Mouse (Mus musculus) forebrain, embryonic 16.5 days (tissue): Measurements from ENCODE around the gene Pln. TPM values are rescaled to one million over a fixed set of nuclear protein-coding genes. Genes with fewer than 3 reads are reported as not detected.
A peak's percentile ranks its signal among the peaks of the same experiment; 100 is the strongest.

Experiments
- ATAC-seq: fragments of 200-750 bp; cut with Nextera tagmentation; 2 replicates; pipeline ENCODE4 v1.8.0; 2017; ENCODE audit warnings: mild to moderate bottlenecking, moderate library complexity
- H3K27ac ChIP-seq: fragments of 300-500 bp; sonication (generic); 2 replicates; pipeline ENCODE4 v1.5.1; 2014; ENCODE audit warnings: low read length, control low read depth
- H3K27me3 ChIP-seq: fragments of 300-500 bp; sonication (generic); replicated peaks from 2 replicates; pipeline ENCODE4 v1.6.1; 2014; ENCODE audit warnings: low read length; ENCODE audit not compliant: control insufficient read depth, insufficient read depth
- H3K36me3 ChIP-seq: fragments of 300-500 bp; sonication (generic); 2 replicates; pipeline ENCODE4 v1.6.1; 2014; ENCODE audit not compliant: control insufficient read depth, insufficient read depth
- H3K4me1 ChIP-seq: fragments of 300-500 bp; sonication (generic); replicated peaks from 2 replicates; pipeline ENCODE4 v1.6.1; 2014; ENCODE audit warnings: low read length; ENCODE audit not compliant: control insufficient read depth, insufficient read depth
- H3K4me2 ChIP-seq: fragments of 300-500 bp; sonication (generic); 2 replicates; pipeline ENCODE4 v1.6.1; 2014; ENCODE audit warnings: mild to moderate bottlenecking, low read length, control low read depth
- H3K4me3 ChIP-seq: fragments of 300-500 bp; sonication (generic); replicated peaks from 2 replicates; pipeline ENCODE4 v1.5.1; 2014; ENCODE audit warnings: mild to moderate bottlenecking, low read length, control low read depth
- H3K9ac ChIP-seq: fragments of 300-500 bp; sonication (generic); replicated peaks from 2 replicates; pipeline ENCODE4 v1.6.1; 2014; ENCODE audit warnings: low read depth, low read length, control low read depth
- H3K9me3 ChIP-seq: fragments of 300-500 bp; sonication (generic); 2 replicates; pipeline ENCODE4 v1.6.1; 2016; ENCODE audit warnings: low read length; ENCODE audit not compliant: control insufficient read depth
- WGBS: fragments of 180-500 bp; shearing (Covaris S2); extraction: QIAGEN DNeasy Blood & Tissue Kit; methylation state at CpG from one replicate; pipeline ENCODE4 v1.1.7; 2014; 5-methylcytosine and 5-hydroxymethylcytosine counted together
- polyA plus RNA-seq: library from polyadenylated mRNA; unstranded; fragments of >200 nt; fragmentation: Nextera tagmentation; extraction: Ambion mirVana; gene quantifications from 2 replicates; pipeline ENCODE4 v1.2.1, GENCODE M21; 2015

Gene Pln
- polyA plus RNA-seq, 1 experiment from 2014 or later: 2.1 TPM

GRCm38 (mm10) chr10:53347787-53348755 lies 10.6 kb downstream of the Pln start:
- Histone ChIP-seq H3K4me2 (no peak overlapping the region), H3K4me3 (no peak overlapping the region), H3K9me3 (no peaks in the 10 kb centered on the region), H3K27me3 (no peaks in the 10 kb centered on the region), H3K36me3 (no peaks in the 10 kb centered on the region), H3K9ac (no peak overlapping the region), H3K27ac (no peak overlapping the region), H3K4me1 (0 out of 2 replicates have a peak, but pooled peaks cover 3% of the 10 kb centered on the region)
- 58% methylated on average over 10 of the region's 10 CpGs for WGBS
- ATAC-seq: peak; percentile 80

- Histone ChIP-seq H3K27me3 (no peaks in the 10 kb centered on the region), H3K9me3 (no peaks in the 10 kb centered on the region), H3K4me1 (no peaks in the 10 kb centered on the region), H3K4me3 (no peak overlapping the region), H3K36me3 (no peaks in the 10 kb centered on the region), H3K9ac (no peak overlapping the region), H3K4me2 (no peak overlapping the region), H3K27ac (no peak overlapping the region)
- ATAC-seq: no peak
- 85% methylated on average over 1 of the region's 1 CpGs for WGBS
Measured at GRCm38 (mm10) chr10:53349254-53349653, 11.8 kb downstream of the Pln start.

GRCm38 (mm10) chr10:53353665-53354064 lies 16.2 kb downstream of the Pln start:
- Histone ChIP-seq H3K27me3 (no peaks in the 10 kb centered on the region), H3K4me1 (no peaks in the 10 kb centered on the region), H3K4me2 (no peak overlapping the region), H3K9ac (no peak overlapping the region), H3K4me3 (no peak overlapping the region), H3K36me3 (0 out of 2 replicates have a peak, but pooled peaks cover 4% of the 10 kb centered on the region), H3K27ac (no peak overlapping the region), H3K9me3 (no peaks in the 10 kb centered on the region)
- ATAC-seq: no peak
- WGBS: 84% methylated on average over 3 of the region's 3 CpGs

- whole genome bisulfite sequencing: 87% methylated on average over 3 of the region's 3 CpGs
- no peak overlapping the region for H3K4me2 ChIP-seq
Measured at GRCm38 (mm10) chr10:53359016-53359415, 21.5 kb downstream of the Pln start.

GRCm38 (mm10) chr10:53364311-53364710 lies 26.8 kb downstream of the Pln start:
- no peak overlapping the region for H3K9ac ChIP-seq
- no peaks in the 10 kb centered on the region for H3K36me3 ChIP-seq
- no peak overlapping the region for H3K4me2 ChIP-seq
- no peak overlapping the region for H3K27ac ChIP-seq
- H3K4me1 ChIP-seq: no peaks in the 10 kb centered on the region
- no peak for ATAC-seq
- H3K27me3 ChIP-seq: no peaks in the 10 kb centered on the region
- no peaks in the 10 kb centered on the region for H3K9me3 ChIP-seq
- no peak overlapping the region for H3K4me3 ChIP-seq

More at GRCm38 (mm10) chr10:53359016-53359415, 21.5 kb downstream of the Pln start:
- Histone ChIP-seq H3K36me3 (0 out of 2 replicates have a peak, but pooled peaks cover 4% of the 10 kb centered on the region), H3K27ac (no peak overlapping the region), H3K9ac (no peak overlapping the region), H3K27me3 (no peaks in the 10 kb centered on the region), H3K4me3 (no peak overlapping the region), H3K4me1 (no peaks in the 10 kb centered on the region), H3K9me3 (no peaks in the 10 kb centered on the region)
- ATAC-seq: no peak

GRCm38 (mm10) chr10:53367265-53367664 lies 29.8 kb downstream of the Pln start:
- no peaks in the 10 kb centered on the region for H3K36me3 ChIP-seq
- WGBS: 94% methylated on average over 2 of the region's 2 CpGs
- no peaks in the 10 kb centered on the region for H3K27me3 ChIP-seq
- peaks cover 2% of the 10 kb centered on the region; the same call in 1 of the 2 replicates for H3K9me3 ChIP-seq
- H3K4me1 ChIP-seq: no peaks in the 10 kb centered on the region
- H3K27ac ChIP-seq: no peak overlapping the region
- H3K9ac ChIP-seq: no peak overlapping the region
- no peak for ATAC-seq
- no peak overlapping the region for H3K4me2 ChIP-seq
- H3K4me3 ChIP-seq: no peak overlapping the region

GRCm38 (mm10) chr10:53373885-53374578 lies 36.6 kb downstream of the Pln start:
- no peak overlapping the region for H3K4me2 ChIP-seq
- H3K4me3 ChIP-seq: no peak overlapping the region
- H3K27me3 ChIP-seq: no peaks in the 10 kb centered on the region
- no peak overlapping the region for H3K27ac ChIP-seq
- peaks cover 16% of the 10 kb centered on the region for H3K4me1 ChIP-seq
- peaks cover 2% of the 10 kb centered on the region; the same call in 1 of the 2 replicates for H3K9me3 ChIP-seq
- H3K36me3 ChIP-seq: no peaks in the 10 kb centered on the region
- no peak overlapping the region for H3K9ac ChIP-seq
- no peak for ATAC-seq
- 94% methylated on average over 6 of the region's 6 CpGs for WGBS

GRCm38 (mm10) chr10:53377096-53377495 lies 39.6 kb downstream of the Pln start:
- Histone ChIP-seq H3K27me3 (no peaks in the 10 kb centered on the region), H3K4me1 (peaks cover 20% of the 10 kb centered on the region), H3K4me3 (peak overlapping the region; percentile 17), H3K9ac (0 out of 2 replicates have a peak overlapping the region, but pooled peaks have one; percentile 29), H3K27ac (0 out of 2 replicates have a peak overlapping the region, but pooled peaks have one; percentile 33), H3K36me3 (no peaks in the 10 kb centered on the region), H3K4me2 (peak overlapping the region; percentile 51), H3K9me3 (no peaks in the 10 kb centered on the region)
- ATAC-seq: no peak

- peak overlapping the region; percentile 99; the same call in 1 of the 2 replicates for H3K9ac ChIP-seq
- peak overlapping the region; percentile 54 for H3K4me2 ChIP-seq
- H3K4me1 ChIP-seq: peaks cover 20% of the 10 kb centered on the region
- H3K4me3 ChIP-seq: peak overlapping the region; percentile 93
- no peak overlapping the region for H3K27ac ChIP-seq
- no peaks in the 10 kb centered on the region for H3K27me3 ChIP-seq
- no peaks in the 10 kb centered on the region for H3K9me3 ChIP-seq
- no peak for ATAC-seq
- H3K36me3 ChIP-seq: no peaks in the 10 kb centered on the region
- 81% methylated on average over 6 of the region's 6 CpGs for WGBS
Measured at GRCm38 (mm10) chr10:53378296-53378695, 40.8 kb downstream of the Pln start.
